Mouse (Mus musculus): ENCODE measurements around the gene Adck2. TPM values are rescaled to one million over a fixed set of nuclear protein-coding genes. Genes with fewer than 3 reads are reported as not detected.

Gene Adck2
- total and polyA plus RNA-seq, 3 experiments, result 4.8 to 17.7 (median 16.5) TPM

GRCm38 (mm10) chr6:39556900-39557659 lies 16.6 kb upstream of the Adck2 start:
- in situ Hi-C loops (cut with MboI; ENCODE audit: low pct_ligation_motif_present, low pct_unique_long_range_greater_than_20kb, low sequenced_read_pairs), result no loop called here
- no peaks in the 10 kb centered on the region for H3K36me3 ChIP-seq (replicated peaks in 1 of 2; ENCODE audit: control insufficient read depth in 1 of 2, insufficient read depth in 1 of 2, low read length in 1 of 2)
- H3K79me2 ChIP-seq (replicated peaks; ENCODE audit: control insufficient read depth, extremely low read depth, insufficient read depth, poor library complexity, severe bottlenecking), result no peaks in the 10 kb centered on the region
- no peak for DNase-seq (ENCODE audit: extremely low read depth)
- peak overlapping the region; percentile 45; the same call in 1 of the 2 replicates for H3K4me2 ChIP-seq (ENCODE audit: insufficient read depth, low read depth, poor library complexity, severe bottlenecking)
- TF ChIP-seq ZC3H11A (IDR thresholded peaks at IDR 0.05; ENCODE audit: low read depth, low read length), result no peak
- 0 out of 2 replicates have a peak, but pooled peaks have one; percentile 18 for TF ChIP-seq SIN3A (IDR thresholded peaks at IDR 0.05; ENCODE audit: low read length)
- TF ChIP-seq UBTF (IDR thresholded peaks at IDR 0.05; ENCODE audit: low read depth, low read length), result 0 out of 2 replicates have a peak, but pooled peaks have one; percentile 57
- no peak overlapping the region for H3K27ac ChIP-seq (ENCODE audit: insufficient read depth, low read depth)
- peaks cover 2% of the 10 kb centered on the region for H3K9me3 ChIP-seq (replicated peaks; ENCODE audit: low read length)
- peaks cover 0 to 24% of the 10 kb centered on the region in 2 experiments; a peak in 3 of 4 replicates for H3K4me1 ChIP-seq (ENCODE audit: control insufficient read depth in 1 of 2, insufficient read depth in 2 of 2)
- peak overlapping the region; percentile 42 to 69 (median 45) for H3K4me3 ChIP-seq (replicated peaks in 1 of 3; ENCODE audit: low read depth in 2 of 3, low read length in 2 of 3, poor library complexity in 1 of 3)
- peaks cover 17% of the 10 kb centered on the region for H3K27me3 ChIP-seq (replicated peaks)
- H3K9ac ChIP-seq (ENCODE audit: insufficient read depth, low read depth), result peak overlapping the region; percentile 64
- dilution Hi-C loops (cut with MboI; ENCODE audit: extremely low pct_ligation_motif_present, extremely low pct_unique_long_range_greater_than_20kb, low sequenced_read_pairs), result loop anchor here (25.0 kb wide), 1 partner anchor 95 kb away; no protein-coding TSS in a partner anchor

- Histone ChIP-seq H3K9ac (ENCODE audit: insufficient read depth, low read depth) (peak within 1 kb of the TSS; percentile 64), H3K27ac (ENCODE audit: insufficient read depth, low read depth) (no peak within 1 kb of the TSS), H3K4me2 (ENCODE audit: insufficient read depth, low read depth, poor library complexity, severe bottlenecking) (peak within 1 kb of the TSS; percentile 45), H3K36me3 (replicated peaks in 1 of 2; ENCODE audit: control insufficient read depth in 1 of 2, insufficient read depth in 1 of 2, low read length in 1 of 2) (no peaks in the 10 kb centered on the region), H3K4me3 (replicated peaks in 1 of 3; ENCODE audit: low read depth in 2 of 3, low read length in 2 of 3, poor library complexity in 1 of 3) (peak within 1 kb of the TSS; percentile 42 to 69 (median 45)), H3K27me3 (replicated peaks) (peaks cover 17% of the 10 kb centered on the region), H3K79me2 (replicated peaks; ENCODE audit: control insufficient read depth, extremely low read depth, insufficient read depth, poor library complexity, severe bottlenecking) (no peaks in the 10 kb centered on the region), H3K4me1 (ENCODE audit: control insufficient read depth in 1 of 2, insufficient read depth in 2 of 2) (peaks cover 0 to 25% of the 10 kb centered on the region in 2 experiments; a peak in 3 of 4 replicates), H3K9me3 (replicated peaks; ENCODE audit: low read length) (peaks cover 2% of the 10 kb centered on the region)
- in situ Hi-C loops (cut with MboI; ENCODE audit: low pct_ligation_motif_present, low pct_unique_long_range_greater_than_20kb, low sequenced_read_pairs), result no loop called here
- dilution Hi-C loops (cut with MboI; ENCODE audit: extremely low pct_ligation_motif_present, extremely low pct_unique_long_range_greater_than_20kb, low sequenced_read_pairs), result loop anchor here (25.0 kb wide), 1 partner anchor 95 kb away; no protein-coding TSS in a partner anchor
- DNase-seq (ENCODE audit: extremely low read depth), result no peak
- no peak for TF ChIP-seq POLR2AphosphoS2 (IDR thresholded peaks at IDR 0.05; ENCODE audit: low read depth, low read length)
- TF ChIP-seq BHLHE40 (IDR thresholded peaks at IDR 0.05; ENCODE audit: low read depth, low read length), result no peak
- no peak for TF ChIP-seq NELFE (IDR thresholded peaks at IDR 0.05; ENCODE audit: low read depth, low read length)
- 0 out of 2 replicates have a peak, but pooled peaks have one; percentile 30 for TF ChIP-seq TCF12 (IDR thresholded peaks at IDR 0.05; ENCODE audit: low read depth, low read length)
- TF ChIP-seq RCOR1 (conservative IDR thresholded peaks at IDR 0.05; ENCODE audit: low read depth, low read length), result no peak
- TF ChIP-seq SIN3A (IDR thresholded peaks at IDR 0.05; ENCODE audit: low read length), result peak; percentile 48; the same call in 1 of the 2 replicates
- no peak for TF ChIP-seq TBP (conservative IDR thresholded peaks at IDR 0.05; ENCODE audit: low read depth, low read length)
- no peak for TF ChIP-seq USF1 (IDR thresholded peaks at IDR 0.05; ENCODE audit: low read depth, low read length)
- TF ChIP-seq ZNF384 (IDR thresholded peaks at IDR 0.05; ENCODE audit: low read depth, low read length), result no peak
- TF ChIP-seq ZKSCAN1 (IDR thresholded peaks at IDR 0.05; ENCODE audit: borderline replicate concordance, low read depth, low read length), result no peak
- no peak for TF ChIP-seq UBTF (IDR thresholded peaks at IDR 0.05; ENCODE audit: low read depth, low read length)
- TF ChIP-seq MAFK (IDR thresholded peaks at IDR 0.05; ENCODE audit: insufficient replicate concordance, low read length), result no peak
- TF ChIP-seq RAD21 (IDR thresholded peaks at IDR 0.05; ENCODE audit: low read depth, low read length), result no peak
- no peak for TF ChIP-seq SMC3 (IDR thresholded peaks at IDR 0.05; ENCODE audit: low read depth, low read length)
- TF ChIP-seq JUND (conservative IDR thresholded peaks at IDR 0.05; ENCODE audit: low read depth, low read length), result no peak
- no peak for TF ChIP-seq CTCF (conservative IDR thresholded peaks at IDR 0.05 in 1 of 2, IDR thresholded peaks at IDR 0.05 in 1 of 2; ENCODE audit: low read depth in 2 of 2, low read length in 2 of 2)
- TF ChIP-seq KAT2A (IDR thresholded peaks at IDR 0.05; ENCODE audit: insufficient replicate concordance, low read length), result no peak
- 0 out of 2 replicates have a peak, but pooled peaks have one; percentile 23 for TF ChIP-seq MAZ (IDR thresholded peaks at IDR 0.05; ENCODE audit: low read depth, low read length)
- TF ChIP-seq USF2 (conservative IDR thresholded peaks at IDR 0.05; ENCODE audit: low read depth, low read length), result no peak
- TF ChIP-seq MEF2A (IDR thresholded peaks at IDR 0.05; ENCODE audit: borderline replicate concordance, low read depth, low read length), result 0 out of 2 replicates have a peak, but pooled peaks have one; percentile 13
- no peak for TF ChIP-seq EP300 (IDR thresholded peaks at IDR 0.05; ENCODE audit: low read length)
- no peak for TF ChIP-seq CHD2 (IDR thresholded peaks at IDR 0.05; ENCODE audit: low read length)
- TF ChIP-seq ETS1 (conservative IDR thresholded peaks at IDR 0.05; ENCODE audit: low read depth, low read length), result no peak
- TF ChIP-seq GABPA (IDR thresholded peaks at IDR 0.05; ENCODE audit: insufficient replicate concordance, low read depth, low read length), result no peak
- TF ChIP-seq NRF1 (IDR thresholded peaks at IDR 0.05; ENCODE audit: low read depth, low read length), result 0 out of 2 replicates have a peak, but pooled peaks have one; percentile 18
- TF ChIP-seq JUN (IDR thresholded peaks at IDR 0.05; ENCODE audit: insufficient read depth, low read depth, low read length), result no peak
- TF ChIP-seq ZMIZ1 (IDR thresholded peaks at IDR 0.05; ENCODE audit: low read depth, low read length), result no peak
- peak; percentile 23; the same call in 1 of the 2 replicates for TF ChIP-seq POLR2A (IDR thresholded peaks at IDR 0.05; ENCODE audit: low read depth, low read length)
- no peak for TF ChIP-seq ZC3H11A (IDR thresholded peaks at IDR 0.05; ENCODE audit: low read depth, low read length)
Measured at GRCm38 (mm10) chr6:39557723-39558261, 15.9 kb upstream of the Adck2 start, which contains the start of gene Dennd2a. Gene Dennd2a (minus strand): TSS chr6:39557867.

Data from CH12.LX (cell line).